Mouse (Mus musculus) ES-E14 (cell line): ENCODE data around the gene Pgap3.

Experiments
- CHD2 ChIP-seq: IDR thresholded peaks from 2 replicates; pipeline ENCODE4 v1.6.1; 2014; ENCODE audit warnings: mild to moderate bottlenecking, low read depth, low read length, inconsistent platforms
- HCFC1 ChIP-seq: IDR thresholded peaks from 2 replicates; pipeline ENCODE4 v1.6.1; 2012; ENCODE audit warnings: low read length, inconsistent platforms, borderline replicate concordance; ENCODE audit not compliant: insufficient read depth
- ZC3H11A ChIP-seq: IDR thresholded peaks from 2 replicates; pipeline ENCODE4 v1.6.1; 2012; ENCODE audit warnings: low read depth, mild to moderate bottlenecking, inconsistent platforms, low read length, borderline replicate concordance
- ZNF384 ChIP-seq: IDR thresholded peaks from 2 replicates; pipeline ENCODE4 v1.6.1; 2012; ENCODE audit warnings: low read depth, low read length, inconsistent platforms

DNA sequence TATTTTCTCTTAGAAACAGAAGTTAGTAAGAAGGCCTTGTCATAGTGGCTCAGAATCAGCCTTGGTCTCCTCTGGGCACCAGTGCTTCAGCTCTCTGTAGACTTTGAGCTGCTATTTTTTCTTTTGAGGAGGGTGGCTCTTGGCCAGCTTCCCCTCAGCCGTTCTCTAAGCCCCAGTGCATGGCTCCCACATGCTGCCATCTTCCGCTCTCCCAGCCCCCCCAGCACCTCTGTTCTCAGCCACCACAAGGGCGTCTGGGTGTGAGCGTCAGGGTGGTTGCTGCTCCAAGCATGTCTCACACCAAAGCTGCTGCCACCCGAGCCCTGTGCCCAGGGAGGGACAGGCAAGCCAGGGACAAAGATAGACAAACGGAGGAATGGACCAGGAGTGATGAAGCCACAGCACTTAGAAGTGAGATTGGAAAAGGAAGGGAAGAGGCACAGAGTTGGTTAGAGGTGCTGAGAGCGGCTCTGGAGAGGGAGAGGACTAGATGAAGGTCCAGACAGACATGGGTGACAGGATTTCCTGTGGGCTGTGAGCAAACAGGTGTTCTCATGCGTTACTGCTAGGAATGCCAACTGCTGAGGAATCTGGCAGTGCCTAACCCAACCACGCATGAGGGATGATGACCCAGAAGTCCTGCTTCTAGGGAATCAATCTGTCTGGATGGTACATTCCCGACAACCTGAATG, 33.0 kb downstream of the Pgap3 start:
- no peak for TF ChIP-seq ZNF384
- no peak for TF ChIP-seq CHD2
- TF ChIP-seq ZC3H11A: no peak
- TF ChIP-seq HCFC1: no peak
